Mouse (Mus musculus) neural tube, embryonic 14.5 days (tissue): Measurements from ENCODE around the gene Crygc. TPM values are rescaled to one million over a fixed set of nuclear protein-coding genes. Genes with fewer than 3 reads are reported as not detected.

ENCODE experiments used
- ATAC-seq: fragments of 200-750 bp; cut with Nextera tagmentation; 2 replicates; pipeline ENCODE4 v1.8.0; 2017; ENCODE audit warnings: low read depth, mild to moderate bottlenecking, moderate TSS enrichment, moderate library complexity
- H3K27ac ChIP-seq: fragments of 300-500 bp; sonication (generic); 2 replicates; pipeline ENCODE4 v1.5.1; 2014; ENCODE audit warnings: low read depth, mild to moderate bottlenecking, control low read depth, low read length, moderate library complexity, mixed read lengths
- H3K27me3 ChIP-seq: fragments of 300-500 bp; sonication (generic); 2 replicates; pipeline ENCODE4 v1.6.1; 2014; ENCODE audit warnings: low read length; ENCODE audit not compliant: control insufficient read depth, insufficient read depth
- H3K36me3 ChIP-seq: fragments of 300-500 bp; sonication (generic); 2 replicates; pipeline ENCODE4 v1.6.1; 2014; ENCODE audit warnings: low read length, mixed read lengths; ENCODE audit not compliant: control insufficient read depth, insufficient read depth
- H3K4me1 ChIP-seq: fragments of 300-500 bp; sonication (generic); 2 replicates; pipeline ENCODE4 v1.6.1; 2014; ENCODE audit warnings: low read length; ENCODE audit not compliant: control insufficient read depth, insufficient read depth
- H3K4me2 ChIP-seq: fragments of 300-500 bp; sonication (generic); 2 replicates; pipeline ENCODE4 v1.6.1; 2014; ENCODE audit warnings: mild to moderate bottlenecking, low read depth, low read length, control low read depth
- H3K4me3 ChIP-seq: fragments of 300-500 bp; sonication (generic); 2 replicates; pipeline ENCODE4 v1.5.1; 2014; ENCODE audit warnings: low read depth, low read length, control low read depth, mixed read lengths
- H3K9ac ChIP-seq: fragments of 300-500 bp; sonication (generic); replicated peaks from 2 replicates; pipeline ENCODE4 v1.6.1; 2014; ENCODE audit warnings: low read depth, mild to moderate bottlenecking, control low read depth, low read length, mixed read lengths
- H3K9me3 ChIP-seq: fragments of 300-500 bp; sonication (generic); 2 replicates; pipeline ENCODE4 v1.6.1; 2016; ENCODE audit warnings: low read length; ENCODE audit not compliant: control insufficient read depth
- WGBS: fragments of 180-500 bp; shearing (Covaris S2); extraction: QIAGEN DNeasy Blood & Tissue Kit; methylation state at CpG from one replicate; pipeline ENCODE4 v1.1.7; 2014; 5-methylcytosine and 5-hydroxymethylcytosine counted together
- polyA plus RNA-seq: library from polyadenylated mRNA; unstranded; fragments of >200 nt; fragmentation: Nextera tagmentation; extraction: Ambion mirVana; gene quantifications from 2 replicates; pipeline ENCODE4 v1.2.1, GENCODE M21; 2014

Crygc gene
- not detected in 2 replicates for polyA plus RNA-seq

DNA sequence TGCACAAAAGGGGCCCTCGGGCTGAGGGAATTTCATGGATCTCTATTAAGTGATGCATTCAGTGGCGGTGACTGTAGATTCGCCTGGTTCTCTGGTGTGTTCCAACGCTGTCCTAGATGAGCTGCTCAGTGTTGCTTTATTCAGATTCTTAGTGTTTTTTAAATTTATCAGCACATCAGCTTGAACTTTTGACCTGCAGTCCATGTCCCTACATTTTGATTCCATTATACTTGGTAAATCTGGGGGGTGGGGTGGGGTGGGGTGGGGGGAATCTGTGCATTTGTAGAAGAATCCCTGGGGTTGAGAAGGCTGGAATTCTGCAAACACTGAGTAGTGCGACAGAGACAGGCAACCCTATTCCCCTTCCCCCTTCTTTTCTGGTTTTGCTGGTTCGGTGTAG is at the start of gene Crygc:
Gene Crygc (minus strand): TSS at position 101 of the 400 bp plus-strand sequence.
- H3K9me3 ChIP-seq, result no peaks in the 10 kb centered on the region
- 64% methylated on average over 6 of the region's 6 CpGs for WGBS
- no peak within 1 kb of the TSS for H3K27ac ChIP-seq
- no peak within 1 kb of the TSS for H3K4me3 ChIP-seq
- no peaks in the 10 kb centered on the region for H3K4me1 ChIP-seq
- H3K27me3 ChIP-seq, result no peaks in the 10 kb centered on the region
- no peaks in the 10 kb centered on the region for H3K36me3 ChIP-seq
- no peak for ATAC-seq
- H3K9ac ChIP-seq, result no peak within 1 kb of the TSS
- H3K4me2 ChIP-seq, result no peak within 1 kb of the TSS

DNA sequence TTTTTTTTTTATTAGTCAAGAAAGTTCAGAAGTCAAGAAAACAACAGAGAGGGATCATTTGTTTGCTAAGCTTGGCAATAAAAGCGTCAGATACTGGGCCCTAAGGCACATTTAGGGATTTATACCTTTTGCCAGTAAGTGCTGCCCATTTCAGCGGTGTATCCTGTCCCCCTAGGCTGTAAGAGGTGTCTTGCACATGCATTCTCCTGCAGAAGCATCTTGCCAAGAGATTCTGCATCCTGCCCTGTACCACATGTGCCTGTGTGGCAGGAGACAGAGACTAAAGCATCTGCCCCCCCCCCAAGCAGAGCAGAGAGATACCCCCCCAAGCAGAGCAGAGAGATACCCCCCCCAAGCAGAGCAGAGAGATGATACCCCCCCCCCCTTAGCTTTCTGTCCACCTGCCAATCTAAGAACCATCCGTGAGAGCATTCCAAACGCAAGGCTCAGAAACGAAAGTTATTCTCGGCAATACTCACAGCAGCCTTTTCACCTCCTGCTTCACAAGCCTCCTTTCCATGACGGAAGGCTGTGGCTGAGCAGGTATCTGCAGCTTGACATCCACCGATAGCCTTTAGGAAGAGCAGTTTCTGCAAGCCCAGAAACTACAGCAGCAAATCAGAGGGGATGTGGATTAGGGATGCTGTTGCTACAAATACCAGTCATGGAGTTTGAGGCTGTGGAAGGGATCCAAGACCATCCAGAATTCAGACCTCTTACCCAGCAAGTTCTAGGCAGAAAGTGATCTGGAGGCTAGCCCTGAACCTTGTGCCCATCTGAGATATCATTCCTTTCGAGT is 49.3 kb upstream of the Crygc start, which contains the start of gene D630023F18Rik:
Gene D630023F18Rik (minus strand): TSS at position 641 of the 799 bp plus-strand sequence.
- Histone ChIP-seq H3K4me2 (peak within 1 kb of the TSS; percentile 31; the same call in 1 of the 2 replicates), H3K9ac (0 out of 2 replicates have a peak within 1 kb of the TSS, but pooled peaks have one; percentile 28), H3K36me3 (no peaks in the 10 kb centered on the region), H3K4me3 (peak within 1 kb of the TSS; percentile 19; the same call in 1 of the 2 replicates), H3K4me1 (no peaks in the 10 kb centered on the region), H3K27ac (no peak within 1 kb of the TSS), H3K9me3 (no peaks in the 10 kb centered on the region), H3K27me3 (no peaks in the 10 kb centered on the region)
- no peak for ATAC-seq
- WGBS, result 26% methylated on average over 9 of the region's 9 CpGs

- Histone ChIP-seq H3K27me3 (no peaks in the 10 kb centered on the region), H3K9ac (no peak within 1 kb of the TSS), H3K4me1 (no peaks in the 10 kb centered on the region), H3K4me2 (no peak within 1 kb of the TSS), H3K27ac (no peak within 1 kb of the TSS), H3K4me3 (no peak within 1 kb of the TSS), H3K36me3 (no peaks in the 10 kb centered on the region), H3K9me3 (no peaks in the 10 kb centered on the region)
- no peak for ATAC-seq
- 93% methylated on average over 1 of the region's 1 CpGs for WGBS
Observed at GRCm38 (mm10) chr1:65119438-65119837, 45.9 kb upstream of the Crygc start, which contains the start of gene Gm28845. Gm28845 (minus strand) TSS chr1:65119558.

DNA sequence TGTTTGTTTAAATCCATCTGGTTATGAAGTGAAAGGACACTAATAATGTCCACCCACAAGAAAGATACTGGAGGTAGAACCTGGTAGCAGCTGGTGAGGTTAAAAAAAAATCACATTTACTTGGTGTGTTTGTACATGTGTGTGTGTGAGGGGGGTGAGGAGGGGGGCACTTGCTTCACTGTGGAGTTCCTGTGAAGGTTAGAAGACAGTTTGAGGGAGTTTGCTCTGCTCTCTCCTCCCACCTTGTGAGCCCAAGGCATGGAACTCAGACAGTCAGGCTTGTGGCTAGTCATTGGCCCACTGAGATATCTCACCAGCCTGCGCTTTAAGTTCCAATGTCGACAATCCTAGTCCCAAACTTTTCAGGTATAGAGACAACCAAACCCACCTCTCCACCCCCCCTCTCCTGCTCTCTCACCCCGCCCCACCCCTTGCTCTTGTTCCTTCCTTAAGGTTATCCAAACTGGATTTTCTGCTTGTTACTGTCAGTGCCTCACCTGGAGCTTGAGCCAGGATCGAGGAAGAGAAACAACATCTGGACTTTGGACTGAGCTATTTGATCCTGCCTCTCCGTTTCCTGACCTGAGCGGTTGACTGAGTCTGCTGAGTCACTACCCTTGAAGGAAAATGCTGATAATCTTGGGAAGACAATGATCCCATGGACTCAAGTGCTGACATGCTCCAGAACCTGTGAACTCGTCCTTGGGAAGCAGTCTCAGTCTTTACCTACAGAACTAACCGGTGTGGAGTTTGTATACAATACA is 44.8 kb upstream of the Crygc start:
- no peak overlapping the region for H3K4me2 ChIP-seq
- no peaks in the 10 kb centered on the region for H3K36me3 ChIP-seq
- H3K27ac ChIP-seq, result no peak overlapping the region
- H3K27me3 ChIP-seq, result no peaks in the 10 kb centered on the region
- H3K9ac ChIP-seq, result no peak overlapping the region
- no peak for ATAC-seq
- no peak overlapping the region for H3K4me3 ChIP-seq
- H3K9me3 ChIP-seq, result no peaks in the 10 kb centered on the region
- no peaks in the 10 kb centered on the region for H3K4me1 ChIP-seq
- WGBS, result 84% methylated on average over 8 of the region's 8 CpGs

DNA sequence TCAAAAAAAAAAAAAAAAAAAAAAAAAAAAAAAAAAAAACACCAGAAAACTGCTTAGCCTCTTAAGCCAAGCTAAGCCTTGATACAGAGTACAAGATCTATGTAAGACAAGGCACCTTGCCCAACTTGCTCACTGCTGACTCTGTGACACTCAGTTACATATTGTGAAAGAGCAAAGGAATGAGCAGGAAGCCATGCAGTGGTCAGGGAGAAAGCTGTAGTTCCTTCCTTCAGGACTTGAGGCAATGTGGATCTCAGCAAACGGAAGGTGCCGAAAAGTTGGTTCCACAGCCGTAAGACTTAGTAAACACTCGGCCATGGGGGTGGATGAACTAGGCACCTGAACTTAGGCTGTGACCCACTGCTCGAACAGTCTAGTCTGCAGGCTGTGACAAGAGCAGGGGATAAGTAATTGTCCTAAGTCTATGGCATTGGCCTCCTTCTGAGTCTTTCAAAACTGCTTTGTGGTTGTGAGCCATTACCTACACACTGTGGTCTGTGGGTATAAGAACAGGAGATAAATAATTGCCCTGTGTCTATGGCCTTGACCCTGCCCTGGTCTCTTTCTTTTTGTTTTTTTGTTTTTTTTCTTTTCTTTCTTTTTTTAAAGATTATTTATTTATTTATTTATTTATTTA is 40.2 kb upstream of the Crygc start:
- Histone ChIP-seq H3K9me3 (no peaks in the 10 kb centered on the region), H3K27me3 (no peaks in the 10 kb centered on the region), H3K4me3 (no peak overlapping the region), H3K36me3 (no peaks in the 10 kb centered on the region), H3K27ac (no peak overlapping the region), H3K4me1 (no peaks in the 10 kb centered on the region), H3K9ac (no peak overlapping the region), H3K4me2 (no peak overlapping the region)
- WGBS, result 85% methylated on average over 5 of the region's 5 CpGs
- ATAC-seq, result no peak

DNA sequence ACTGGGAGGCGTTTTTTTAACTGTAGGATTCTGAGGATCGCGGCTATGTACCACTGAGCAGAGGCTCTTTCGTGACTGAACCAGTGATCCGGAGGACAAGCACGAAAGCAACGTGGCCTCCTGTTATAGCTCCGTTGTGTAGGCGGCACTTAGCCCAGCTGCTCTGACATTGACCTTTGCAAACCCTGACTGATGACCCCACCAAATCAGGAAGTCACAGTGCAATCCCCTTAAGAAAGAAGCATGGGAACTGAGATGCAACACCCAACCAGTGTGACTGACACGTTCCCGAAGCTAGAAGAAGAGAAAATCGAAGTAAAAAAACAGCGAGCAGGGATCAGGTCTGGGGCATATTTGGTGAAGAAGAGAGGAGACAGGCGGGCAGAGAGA is 39.3 kb upstream of the Crygc start:
- no peaks in the 10 kb centered on the region for H3K4me1 ChIP-seq
- no peak overlapping the region for H3K27ac ChIP-seq
- H3K36me3 ChIP-seq, result no peaks in the 10 kb centered on the region
- no peaks in the 10 kb centered on the region for H3K27me3 ChIP-seq
- no peak for ATAC-seq
- H3K4me2 ChIP-seq, result peak overlapping the region; percentile 27
- no peak overlapping the region for H3K9ac ChIP-seq
- 49% methylated on average over 14 of the region's 14 CpGs for WGBS
- H3K9me3 ChIP-seq, result no peaks in the 10 kb centered on the region
- H3K4me3 ChIP-seq, result no peak overlapping the region

- no peaks in the 10 kb centered on the region for H3K27me3 ChIP-seq
- ATAC-seq, result peak; percentile 85; the same call in 1 of the 2 replicates
- H3K9ac ChIP-seq, result no peak overlapping the region
- no peak overlapping the region for H3K4me3 ChIP-seq
- H3K4me2 ChIP-seq, result peak overlapping the region; percentile 27
- 13% methylated on average over 8 of the region's 8 CpGs for WGBS
- no peaks in the 10 kb centered on the region for H3K36me3 ChIP-seq
- H3K9me3 ChIP-seq, result no peaks in the 10 kb centered on the region
- H3K27ac ChIP-seq, result no peak overlapping the region
- no peaks in the 10 kb centered on the region for H3K4me1 ChIP-seq
Observed at GRCm38 (mm10) chr1:65112031-65112806, 38.7 kb upstream of the Crygc start.

- H3K4me2 ChIP-seq, result no peak overlapping the region
- no peaks in the 10 kb centered on the region for H3K36me3 ChIP-seq
- 77% methylated on average over 25 of the region's 25 CpGs for WGBS
- H3K4me1 ChIP-seq, result no peaks in the 10 kb centered on the region
- no peak overlapping the region for H3K9ac ChIP-seq
- no peaks in the 10 kb centered on the region for H3K9me3 ChIP-seq
- ATAC-seq, result no peak
- H3K27ac ChIP-seq, result no peak overlapping the region
- no peaks in the 10 kb centered on the region for H3K27me3 ChIP-seq
- no peak overlapping the region for H3K4me3 ChIP-seq
Observed at GRCm38 (mm10) chr1:65109756-65110435, 36.4 kb upstream of the Crygc start.
